Mouse (Mus musculus): ENCODE data around the gene Cirbp. TPM values are rescaled to one million over a fixed set of nuclear protein-coding genes. Genes with fewer than 3 reads are reported as not detected.

Cirbp gene
- polyA plus RNA-seq, 1 experiment: 62.8 TPM

DNA sequence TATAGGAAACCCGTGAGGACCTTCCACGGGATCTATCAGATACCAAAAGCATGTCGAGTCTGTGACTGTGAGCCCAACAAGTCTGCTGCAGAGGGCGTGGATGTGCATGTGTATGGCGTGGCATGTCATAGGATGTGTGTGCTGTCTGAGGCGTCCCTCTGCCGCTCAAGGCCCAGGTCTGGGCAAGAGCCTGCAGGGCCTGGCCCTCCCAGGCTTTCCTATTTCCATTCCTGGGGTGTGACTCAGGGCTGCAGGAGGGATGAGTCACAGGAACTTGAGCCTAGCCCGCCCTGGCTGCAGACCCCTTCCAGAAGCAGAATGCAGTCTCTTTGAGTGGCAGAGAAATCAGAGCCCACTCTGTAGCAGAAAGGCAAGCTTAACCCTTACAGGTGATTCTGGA, 2.1 kb upstream of the Cirbp start:
- TF ChIP-seq GATA1 (IDR thresholded peaks at IDR 0.05; ENCODE audit: low read length): no peak

DNA sequence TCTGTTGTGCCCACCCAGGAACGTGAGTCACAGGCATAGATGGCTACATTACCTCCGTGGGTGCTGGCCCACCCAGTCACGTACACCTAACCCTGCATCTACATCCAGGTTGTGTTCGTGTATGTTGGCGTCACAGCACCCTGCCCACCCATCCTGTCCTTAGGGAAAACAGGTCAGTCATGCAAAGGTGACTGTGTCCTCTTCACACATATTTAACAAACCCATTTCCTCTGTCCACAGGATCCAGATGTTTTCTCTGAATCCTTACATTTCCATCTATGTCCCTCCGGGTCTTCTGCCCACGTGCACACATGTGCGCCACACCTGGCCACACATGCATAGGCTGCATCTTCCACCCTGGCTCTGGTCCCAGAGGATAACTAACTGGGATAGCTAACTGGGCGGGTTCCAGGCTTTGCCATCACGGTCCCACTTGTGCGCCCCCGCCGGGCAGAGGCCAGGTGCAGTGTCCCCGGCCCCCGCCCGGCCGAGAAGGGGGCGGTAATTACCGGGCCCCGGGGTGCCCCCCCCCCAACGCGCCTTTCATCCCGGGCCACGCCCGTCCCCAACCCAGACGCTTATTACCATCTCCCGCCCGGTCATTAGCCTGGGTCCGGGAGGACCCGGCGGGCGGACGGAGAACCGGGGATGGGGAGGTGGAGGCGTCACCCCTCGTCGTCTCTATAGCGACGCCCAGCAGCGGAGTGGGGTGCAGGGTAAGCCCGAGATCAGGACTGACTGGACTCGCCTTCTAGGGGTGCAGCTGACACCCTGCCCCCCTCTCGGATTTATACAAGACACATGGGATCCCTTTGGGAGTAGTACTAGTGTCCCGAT, 1.4 kb upstream of the Cirbp start:
- TF ChIP-seq GATA1 (IDR thresholded peaks at IDR 0.05; ENCODE audit: low read length): no peak

DNA sequence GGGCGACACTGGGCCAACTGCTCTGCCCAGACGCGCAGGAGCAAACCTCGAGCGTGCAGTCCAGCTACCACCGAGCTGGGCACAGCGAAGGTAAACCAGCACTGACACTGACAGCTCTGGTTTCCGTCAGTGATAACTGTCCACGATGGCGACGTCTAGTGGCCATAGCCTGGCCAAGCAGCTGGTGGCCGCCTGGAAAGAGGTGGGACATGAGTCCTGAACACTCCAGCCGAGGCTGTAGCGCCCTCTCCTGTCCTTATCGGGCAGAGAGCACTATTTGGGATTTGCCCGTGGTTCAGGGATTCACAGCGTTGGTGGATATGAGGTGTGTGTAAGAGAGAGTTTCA, 814 bp upstream of the Cirbp start:
- no peak for TF ChIP-seq GATA1 (IDR thresholded peaks at IDR 0.05; ENCODE audit: low read length)

DNA sequence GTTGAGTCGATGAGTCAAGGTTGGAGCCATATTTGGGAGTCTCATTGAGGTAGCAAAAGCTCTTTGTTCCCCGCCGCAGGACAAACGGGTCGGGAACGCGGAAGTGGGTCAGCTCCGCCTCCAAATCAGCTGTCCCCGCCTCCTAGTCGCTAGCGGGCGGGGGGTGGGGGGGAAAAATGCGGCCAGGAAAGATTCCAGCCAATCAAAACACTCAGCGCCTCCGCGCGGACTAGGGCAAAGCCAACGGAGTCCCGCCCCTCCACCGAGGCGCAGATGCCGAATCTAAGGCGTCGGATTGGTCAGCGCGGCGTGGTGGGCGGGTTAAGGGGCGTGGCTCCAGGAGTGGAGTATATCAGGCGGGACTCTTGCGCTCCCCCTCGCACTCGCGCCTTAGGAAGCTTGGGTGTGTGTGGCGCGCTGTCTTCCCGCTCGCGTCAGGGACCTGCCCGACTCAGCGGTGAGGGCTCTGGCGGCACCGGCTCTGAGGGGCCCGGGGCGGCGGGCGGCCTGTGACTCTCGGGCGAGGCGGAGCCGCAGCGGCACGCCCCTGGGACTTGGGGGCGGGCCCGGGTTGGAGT, 1.8 kb downstream of the Cirbp start:
- no peak for TF ChIP-seq GATA1 (IDR thresholded peaks at IDR 0.05; ENCODE audit: low read length)

DNA sequence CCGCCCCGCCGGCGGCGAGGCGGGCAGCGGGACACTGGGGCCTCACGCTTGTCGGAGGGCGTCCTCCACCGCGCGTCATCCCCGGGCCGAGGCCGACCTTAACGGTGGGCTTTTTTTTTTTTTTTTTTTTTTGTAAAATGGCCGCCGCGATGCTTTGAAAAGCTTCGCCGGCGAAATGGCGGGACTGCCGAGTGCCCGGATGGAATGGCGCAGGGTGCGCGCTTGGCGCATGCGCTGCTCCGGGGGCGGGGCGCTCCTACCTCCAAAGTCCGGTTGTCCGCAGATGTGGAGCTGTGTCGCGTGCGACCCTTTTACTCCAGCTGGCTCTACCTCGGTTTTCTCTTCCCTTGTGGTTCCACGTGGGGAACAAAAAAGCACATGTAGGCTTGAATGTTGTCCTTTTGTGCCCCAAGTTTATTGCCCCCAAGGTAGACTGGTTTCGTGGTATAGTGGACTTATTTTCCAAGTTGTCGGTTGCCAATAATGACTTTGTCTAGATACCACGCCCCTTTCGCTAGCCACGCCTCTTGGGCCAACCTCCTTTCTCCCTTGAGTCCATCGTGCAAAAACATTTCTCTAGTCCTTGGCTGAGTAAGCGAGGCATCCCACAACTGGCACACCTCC, 2.4 kb downstream of the Cirbp start:
- TF ChIP-seq GATA1 (IDR thresholded peaks at IDR 0.05; ENCODE audit: low read length): no peak

DNA sequence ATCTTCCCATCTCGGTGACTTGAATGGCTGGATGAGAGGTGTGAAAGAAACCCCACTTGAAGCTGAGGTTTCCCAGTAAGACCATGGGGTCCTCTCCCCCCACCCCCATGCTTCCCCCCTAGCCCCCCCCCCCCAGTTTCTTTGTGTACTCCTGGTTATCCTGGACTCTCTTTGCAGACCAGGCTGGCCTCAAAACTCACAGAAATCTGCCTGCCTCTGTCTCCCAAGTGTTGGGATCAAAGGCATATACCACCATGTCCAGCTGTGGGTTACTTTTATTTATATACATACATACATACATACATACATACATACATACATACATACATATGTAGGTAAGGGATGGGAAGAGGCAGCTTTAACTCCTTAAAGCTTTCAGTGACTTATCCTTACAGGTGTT, 3.3 kb downstream of the Cirbp start:
- no peak for TF ChIP-seq GATA1 (IDR thresholded peaks at IDR 0.05; ENCODE audit: low read length)

DNA sequence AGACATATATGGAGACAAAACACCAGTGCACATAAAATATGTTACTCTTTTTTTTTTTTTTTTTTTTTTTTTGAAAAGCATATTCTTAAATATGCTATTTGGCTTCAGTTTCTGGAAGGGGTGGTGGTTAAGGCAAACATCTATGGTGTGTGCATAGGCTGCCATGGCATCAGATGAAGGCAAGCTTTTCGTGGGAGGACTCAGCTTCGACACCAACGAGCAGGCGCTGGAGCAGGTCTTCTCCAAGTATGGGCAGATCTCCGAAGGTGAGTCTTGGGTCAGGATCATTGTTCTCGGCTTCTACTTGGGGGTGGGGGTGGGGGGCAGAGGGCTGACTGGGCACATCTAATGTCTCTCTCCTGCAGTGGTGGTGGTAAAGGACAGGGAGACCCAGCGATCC, 3.9 kb downstream of the Cirbp start:
- TF ChIP-seq GATA1 (IDR thresholded peaks at IDR 0.05; ENCODE audit: low read length): no peak

DNA sequence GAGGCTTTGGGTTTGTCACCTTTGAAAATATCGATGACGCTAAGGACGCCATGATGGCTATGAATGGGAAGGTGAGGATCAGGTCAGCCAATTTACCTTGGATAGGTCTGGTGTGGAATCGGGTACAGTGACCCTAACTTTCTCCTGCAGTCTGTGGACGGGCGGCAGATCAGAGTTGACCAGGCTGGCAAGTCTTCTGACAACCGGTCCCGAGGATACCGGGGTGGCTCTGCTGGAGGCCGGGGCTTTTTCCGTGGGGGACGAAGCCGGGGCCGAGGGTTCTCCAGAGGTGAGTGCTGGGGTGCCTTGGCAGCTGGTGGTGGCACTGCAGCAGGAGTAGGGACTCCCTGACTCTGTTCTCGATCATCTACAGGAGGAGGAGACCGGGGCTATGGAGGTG, 4.3 kb downstream of the Cirbp start:
- no peak for TF ChIP-seq GATA1 (IDR thresholded peaks at IDR 0.05; ENCODE audit: low read length)

DNA sequence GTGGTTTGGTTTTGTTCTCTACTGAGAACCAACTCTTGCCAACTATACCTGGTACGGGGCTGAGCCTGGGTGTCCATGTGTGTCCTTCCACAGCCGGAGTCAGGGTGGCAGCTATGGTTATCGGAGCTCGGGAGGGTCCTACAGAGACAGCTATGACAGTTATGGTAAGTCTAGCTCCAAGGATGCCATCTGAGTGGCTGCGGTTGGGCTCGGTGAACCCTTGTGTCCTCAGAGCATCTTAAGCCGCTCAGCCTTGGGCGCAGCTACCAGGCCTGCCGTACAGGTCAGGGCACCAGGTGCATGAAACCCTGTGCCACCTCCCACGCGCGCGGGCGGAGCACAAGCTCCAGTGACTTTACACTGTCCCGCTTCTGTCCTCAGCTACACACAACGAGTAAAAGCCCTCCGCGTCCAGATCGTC, 4.8 kb downstream of the Cirbp start:
- no peak for TF ChIP-seq GATA1 (IDR thresholded peaks at IDR 0.05; ENCODE audit: low read length)

DNA sequence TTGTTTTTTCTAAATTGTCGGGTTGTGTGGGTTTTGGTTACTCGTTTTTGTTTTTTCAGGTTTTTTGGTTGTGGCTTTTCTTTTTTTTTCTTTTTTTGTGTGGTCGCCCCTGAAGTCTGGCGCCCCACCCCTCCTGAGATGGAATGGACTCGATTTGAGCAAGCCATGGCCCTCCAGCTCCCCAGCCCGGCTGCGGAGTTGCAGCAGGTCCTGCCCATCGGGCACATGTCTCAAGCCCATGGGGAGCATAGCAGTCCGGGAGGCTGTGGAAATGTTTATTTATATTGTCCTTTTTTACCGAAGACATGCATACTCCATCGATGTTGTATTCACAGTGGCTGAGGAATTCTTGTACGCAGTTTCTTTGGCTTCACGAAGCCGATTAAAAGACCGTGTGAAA, 5.5 kb downstream of the Cirbp start:
- no peak for TF ChIP-seq GATA1 (IDR thresholded peaks at IDR 0.05; ENCODE audit: low read length)

DNA sequence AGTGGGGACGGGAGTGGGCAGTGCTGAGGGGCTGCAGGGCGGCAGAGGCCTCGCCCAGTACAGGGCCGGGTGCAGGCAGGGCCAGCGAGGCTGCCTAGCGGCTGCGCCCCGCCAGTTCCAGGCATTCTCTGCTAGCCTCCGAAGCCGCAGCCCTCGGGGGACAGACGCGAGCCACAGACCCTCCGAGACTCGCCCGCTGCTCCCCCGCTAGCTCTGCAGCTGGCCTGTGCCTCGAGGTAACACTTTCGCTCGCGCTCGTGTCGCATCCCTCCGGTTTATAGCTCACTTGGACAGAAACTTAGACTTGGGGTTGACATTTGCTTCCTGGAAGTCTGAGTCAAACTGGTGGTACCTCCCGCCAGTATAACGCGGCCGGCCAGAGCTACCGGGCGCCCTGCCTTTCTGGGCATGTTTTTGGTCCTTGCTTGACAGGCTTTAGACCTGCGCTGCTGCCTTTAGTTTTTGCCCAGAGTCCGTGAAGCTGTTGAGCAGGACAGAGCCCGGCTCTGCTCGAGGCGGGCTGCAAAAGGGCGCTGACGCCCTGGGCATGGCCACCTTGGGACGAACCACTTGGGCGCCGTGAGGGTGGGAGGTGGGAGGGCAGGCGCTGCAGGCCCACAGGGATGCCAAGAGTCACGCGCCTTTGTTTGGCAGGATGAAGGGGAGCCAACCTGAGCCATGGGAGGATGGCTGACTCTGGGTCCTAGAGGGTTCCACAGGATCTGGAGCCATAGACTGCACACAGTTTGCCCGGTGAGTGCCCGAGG, 6.2 kb downstream of the Cirbp start:
- TF ChIP-seq GATA1 (IDR thresholded peaks at IDR 0.05; ENCODE audit: low read length): no peak

DNA sequence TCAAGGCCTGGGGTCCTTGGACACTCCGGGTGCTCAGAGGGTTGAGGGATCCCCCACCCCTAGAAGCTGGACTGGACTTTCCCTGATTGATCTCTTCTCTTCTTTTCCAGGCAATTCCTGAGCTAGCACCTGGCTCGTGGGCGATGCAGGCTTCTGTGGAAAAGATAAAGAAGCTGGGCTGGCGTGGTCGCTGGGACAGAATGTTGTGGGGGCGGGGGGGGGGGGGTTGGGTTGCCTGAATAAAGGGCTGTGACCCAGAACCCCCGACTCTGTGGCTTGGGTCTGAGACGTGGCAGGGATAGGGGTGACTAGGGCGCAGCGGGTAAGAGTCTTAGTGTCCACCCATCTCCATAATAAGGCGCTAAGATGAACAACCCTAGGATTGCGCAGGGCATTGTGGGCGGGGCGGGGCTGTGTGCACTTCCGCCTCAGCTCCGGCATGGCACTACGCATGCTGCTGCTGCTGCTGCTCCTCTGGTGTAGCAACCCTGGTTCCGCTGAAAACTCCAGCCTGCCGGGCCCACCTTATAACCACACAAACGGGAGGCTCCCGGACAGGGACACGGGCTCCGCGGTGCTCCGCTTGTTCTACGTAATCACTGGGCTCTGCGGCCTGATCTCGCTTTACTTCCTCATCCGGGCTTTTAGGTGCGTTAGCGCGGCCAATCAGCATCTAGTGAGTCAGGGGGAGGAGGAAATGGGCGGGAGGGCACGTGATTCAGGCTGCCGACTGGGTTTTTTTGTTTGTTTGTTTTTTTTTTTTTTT, 6.9 kb downstream of the Cirbp start, which contains the start of gene 1600002K03Rik:
TSS of gene 1600002K03Rik (plus strand) at position 418 of the 766 bp plus-strand sequence.
- no peak for TF ChIP-seq GATA1 (IDR thresholded peaks at IDR 0.05; ENCODE audit: low read length)

DNA sequence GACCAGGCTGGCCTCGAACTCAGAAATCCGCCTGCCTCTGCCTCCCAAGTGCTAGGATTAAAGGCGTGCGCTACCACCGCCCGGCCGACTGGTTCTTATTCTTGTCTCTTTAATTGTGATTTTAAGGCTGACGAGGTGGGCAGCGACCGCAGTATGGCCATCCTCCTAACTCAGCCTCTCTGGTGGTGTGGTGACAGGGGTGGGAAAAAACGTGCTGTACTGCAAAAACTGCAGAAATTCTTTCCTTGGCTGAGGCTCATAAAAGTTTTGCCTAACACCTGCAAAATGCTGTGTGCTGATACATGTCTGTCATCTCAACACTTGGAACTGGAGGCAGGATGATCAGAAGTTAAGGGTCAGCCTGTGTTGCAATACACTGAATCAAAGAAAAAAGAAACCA, 7.6 kb downstream of the Cirbp start:
- no peak for TF ChIP-seq GATA1 (IDR thresholded peaks at IDR 0.05; ENCODE audit: low read length)

DNA sequence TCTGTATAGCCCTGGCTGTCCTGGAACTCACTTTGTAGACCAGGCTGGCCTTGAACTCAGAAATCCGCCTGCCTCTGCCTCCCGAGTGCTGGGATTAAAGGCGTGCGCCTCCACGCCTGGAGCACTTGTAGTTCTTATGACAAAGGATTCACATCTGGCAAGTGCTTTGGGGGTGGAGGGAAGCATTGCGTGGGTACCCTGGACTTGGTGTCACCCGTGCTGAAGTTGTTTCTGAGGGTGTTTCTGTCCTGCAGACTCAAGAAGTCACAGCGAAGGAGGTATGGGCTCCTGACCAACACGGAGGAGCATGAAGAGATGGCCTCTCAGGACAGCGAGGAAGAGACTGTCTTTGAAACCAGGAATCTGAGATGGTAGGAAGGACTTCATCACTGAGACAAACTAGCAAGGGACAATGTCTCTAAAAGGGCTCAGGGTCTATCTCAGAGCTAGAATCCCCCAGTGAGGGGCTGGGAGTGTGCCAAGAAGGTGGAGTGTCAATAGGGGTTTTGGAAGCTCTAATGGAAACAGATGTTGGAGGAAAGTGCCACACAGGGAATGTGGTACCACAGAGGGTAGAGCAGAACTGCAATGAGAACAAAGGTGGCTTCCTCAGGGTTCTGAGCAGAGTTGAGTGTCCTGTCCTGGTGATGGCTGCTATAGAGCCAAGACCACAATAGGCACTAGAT, 8.3 kb downstream of the Cirbp start:
- TF ChIP-seq GATA1 (IDR thresholded peaks at IDR 0.05; ENCODE audit: low read length): no peak

DNA sequence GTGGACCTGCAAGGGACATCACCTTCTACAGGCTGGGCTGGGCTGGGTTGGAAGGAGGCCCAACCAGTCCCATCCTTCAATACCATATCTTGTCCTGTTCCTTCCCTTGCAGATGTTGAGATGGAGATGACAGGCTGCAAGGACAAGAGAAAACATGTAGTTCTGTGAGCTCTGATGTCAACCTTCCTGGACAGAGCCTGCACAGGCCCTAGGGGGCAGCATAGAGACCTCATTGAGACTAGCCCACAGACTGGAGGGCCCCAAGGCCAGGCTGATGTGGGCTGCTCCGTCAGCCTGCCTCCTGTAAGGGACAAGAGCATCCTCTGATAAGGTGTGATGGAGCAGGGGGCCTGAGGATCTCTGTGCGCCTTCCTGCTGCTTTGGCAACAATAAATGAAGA, 8.9 kb downstream of the Cirbp start:
- TF ChIP-seq GATA1 (IDR thresholded peaks at IDR 0.05; ENCODE audit: low read length): no peak

All from G1E-ER4 (cell line).